ENCODE assay signal across 8 mouse cellular contexts in the genomic region with DNA sequence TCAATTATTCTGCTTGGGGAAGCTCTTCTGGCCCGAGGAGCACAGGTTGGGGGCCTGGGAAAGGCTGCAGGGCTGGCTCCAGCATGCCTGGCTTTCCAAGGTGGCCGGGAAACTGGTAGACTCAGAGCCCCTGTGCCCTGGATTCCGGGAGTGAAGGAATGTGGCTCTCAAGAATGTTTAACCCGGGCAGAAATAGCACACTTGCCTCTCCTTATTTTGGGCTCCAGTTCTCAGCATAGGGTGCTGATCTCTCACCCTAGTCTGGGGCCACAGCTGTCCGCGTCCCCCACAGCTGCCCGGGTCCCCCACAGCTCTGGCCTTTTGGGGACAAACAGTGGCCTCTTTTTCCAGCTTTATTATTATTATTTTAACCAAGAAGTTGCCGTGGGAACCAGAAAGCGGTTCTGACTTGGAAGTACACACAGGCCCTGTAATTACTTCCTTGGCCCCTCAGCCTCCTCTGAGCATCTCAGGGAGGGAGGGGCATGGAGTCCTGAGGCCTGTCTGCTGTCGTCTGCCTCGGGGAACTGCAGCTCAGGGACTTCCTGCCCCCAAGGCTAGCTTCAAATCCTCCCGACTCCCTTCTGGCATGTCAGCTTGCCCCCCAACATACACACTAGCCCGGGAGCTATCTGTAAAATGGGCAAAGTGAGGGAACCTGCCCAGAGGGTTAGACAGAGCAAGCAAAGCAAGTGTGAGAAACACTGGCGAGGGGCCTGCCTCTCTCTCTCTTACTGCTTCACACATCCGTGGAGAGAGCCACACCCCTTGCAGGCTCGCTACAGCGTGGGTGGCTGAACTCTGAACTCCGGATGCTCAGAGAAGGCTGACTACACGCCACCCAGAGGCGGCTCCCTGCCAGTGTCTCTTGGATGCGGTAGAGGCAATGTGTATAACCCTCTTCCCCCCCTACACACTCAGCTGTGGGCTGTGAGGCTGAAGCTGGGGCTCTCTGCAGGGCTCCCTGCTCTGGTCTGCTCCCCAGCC. TPM values are rescaled to one million over a fixed set of nuclear protein-coding genes. Genes with fewer than 3 reads are reported as not detected.
A peak's percentile ranks its signal among the peaks of the same experiment; 100 is the strongest.
DNase-seq lines count a peak whose midpoint lies in the region; ATAC-seq lines count a peak whose summit lies in the region.

No protein-coding gene starts in this region.

- H3K27me3 ChIP-seq in heart, embryonic 16.5 days (ENCODE audit: control insufficient read depth, insufficient read depth, low read length), result no peaks in the 10 kb centered on the region
- H3K27me3 ChIP-seq in neural tube, embryonic 14.5 days (ENCODE audit: control insufficient read depth, insufficient read depth, low read length), result no peaks in the 10 kb centered on the region

- peak overlapping the region; percentile 46 for H3K4me2 ChIP-seq in heart, embryonic 16.5 days (ENCODE audit: low read depth, low read length)
- H3K4me2 ChIP-seq in neural tube, embryonic 14.5 days (ENCODE audit: low read depth, low read length), result peak overlapping the region; percentile 23; the same call in 1 of the 2 replicates

- peak; percentile 61 for ATAC-seq in heart, embryonic 16.5 days (replicated peaks; ENCODE audit: extremely low read depth, insufficient read depth, low FRiP score)
- peak; percentile 42; the same call in 1 of the 2 replicates for ATAC-seq in neural tube, embryonic 14.5 days (ENCODE audit: low read depth)

- no peaks in the 10 kb centered on the region for H3K9me3 ChIP-seq in heart, embryonic 16.5 days (replicated peaks; ENCODE audit: control insufficient read depth, low read length)
- no peaks in the 10 kb centered on the region for H3K9me3 ChIP-seq in neural tube, embryonic 14.5 days (ENCODE audit: control insufficient read depth, low read length)

- H3K4me3 ChIP-seq in heart, embryonic 16.5 days (ENCODE audit: low read length), result peak overlapping the region; percentile 17
- H3K4me3 ChIP-seq in neural tube, embryonic 14.5 days (ENCODE audit: low read depth, low read length), result no peak overlapping the region

- WGBS in heart, embryonic 16.5 days, result 12% methylated on average over 21 of the region's 21 CpGs
- 20% methylated on average over 21 of the region's 21 CpGs for WGBS in neural tube, embryonic 14.5 days

- peaks cover 72% of the 10 kb centered on the region for H3K4me1 ChIP-seq in heart, embryonic 16.5 days (ENCODE audit: control insufficient read depth, insufficient read depth, low read length)
- peaks cover 43% of the 10 kb centered on the region for H3K4me1 ChIP-seq in neural tube, embryonic 14.5 days (ENCODE audit: control insufficient read depth, insufficient read depth, low read length)

- peak; percentile 96 for DNase-seq in CD4-positive helper T cell, adult 2 months (ENCODE audit: low read depth, low spot score)
- peak; percentile 23 for DNase-seq in adrenal gland, postnatal 25 days
- DNase-seq in fibroblast of lung, adult 2 months (ENCODE audit: low read depth), result peak; percentile 77
- DNase-seq in kidney, postnatal 14 days, result peak; percentile 78
- DNase-seq in lung, adult 18-20 months, result peak; percentile 48 to 53
- DNase-seq in testis, postnatal 14 days (ENCODE audit: low spot score), result peak; percentile 50

- no peaks in the 10 kb centered on the region for H3K36me3 ChIP-seq in heart, embryonic 16.5 days (ENCODE audit: control insufficient read depth, insufficient read depth)
- H3K36me3 ChIP-seq in neural tube, embryonic 14.5 days (ENCODE audit: control insufficient read depth, insufficient read depth, low read length), result no peaks in the 10 kb centered on the region

- H3K27ac ChIP-seq in heart, embryonic 16.5 days (ENCODE audit: low read length), result peak overlapping the region; percentile 97
- H3K27ac ChIP-seq in neural tube, embryonic 14.5 days (ENCODE audit: low read depth, low read length), result 0 out of 2 replicates have a peak overlapping the region, but pooled peaks have one; percentile 16

- H3K9ac ChIP-seq in heart, embryonic 16.5 days (ENCODE audit: low read length), result peak overlapping the region; percentile 38
- H3K9ac ChIP-seq in neural tube, embryonic 14.5 days (replicated peaks; ENCODE audit: low read depth, low read length), result 0 out of 2 replicates have a peak overlapping the region, but pooled peaks have one; percentile 32

RNA-seq across cellular contexts. Expression of a gene that starts 10.6 kb away (rescaled TPM):
- total RNA-seq in adrenal gland, postnatal 25 days (2021), result 2.9 and 4.1 TPM in 2 replicates
- 29.4 and 32.1 TPM in 2 replicates for polyA plus RNA-seq in heart, embryonic 16.5 days (2015; fragmentation: Nextera tagmentation; extraction: Ambion mirVana)
- polyA plus RNA-seq in neural tube, embryonic 14.5 days (2014; fragmentation: Nextera tagmentation; extraction: Ambion mirVana), result 201 and 209 TPM in 2 replicates

RNA-seq across cellular contexts. Expression of a gene that starts 58.0 kb away (rescaled TPM):
- 0.76 and 1.9 TPM in 2 replicates for total RNA-seq in adrenal gland, postnatal 25 days (2021)
- 1.1 and 1.3 TPM in 2 replicates for polyA plus RNA-seq in heart, embryonic 16.5 days (2015; fragmentation: Nextera tagmentation; extraction: Ambion mirVana)
- polyA plus RNA-seq in neural tube, embryonic 14.5 days (2014; fragmentation: Nextera tagmentation; extraction: Ambion mirVana), result 0.17 and 0.50 TPM in 2 replicates

Comparison
In these comparisons a context has a peak if more than half of its experiments do, and no peak if none do; other contexts are left out.
1. DNase-seq: peak in every context shown above with its lines; median percentile 96 in CD4-positive helper T cell, adult 2 months; 78 in kidney, postnatal 14 days; 77 in fibroblast of lung, adult 2 months; 50 in lung, adult 18-20 months; 50 in testis, postnatal 14 days; 23 in adrenal gland, postnatal 25 days.